In genomic region chr7:107516704-107517410, GRCm38 (mm10) we compare ENCODE assay signal across 7 mouse cellular contexts. TPM values are rescaled to one million over a fixed set of nuclear protein-coding genes. Genes with fewer than 3 reads are reported as not detected.
DNase-seq lines count a peak whose midpoint lies in the region; ATAC-seq lines count a peak whose summit lies in the region.

No protein-coding gene starts in this region.

- no peaks in the 10 kb centered on the region for H3K9me3 ChIP-seq in forebrain, embryonic 12.5 days
- H3K9me3 ChIP-seq in hindbrain, embryonic 13.5 days: no peaks in the 10 kb centered on the region
- no peaks in the 10 kb centered on the region for H3K9me3 ChIP-seq in midbrain, embryonic 15.5 days

- peak; percentile 82 for ATAC-seq in forebrain, embryonic 12.5 days (ENCODE audit: low FRiP score)
- peak; percentile 62 for ATAC-seq in hindbrain, embryonic 13.5 days (ENCODE audit: low FRiP score)
- ATAC-seq in midbrain, embryonic 15.5 days (replicated peaks): peak; percentile 45

- H3K9ac ChIP-seq in forebrain, embryonic 12.5 days: no peak overlapping the region
- H3K9ac ChIP-seq in hindbrain, embryonic 13.5 days: no peak overlapping the region
- H3K9ac ChIP-seq in midbrain, embryonic 15.5 days: no peak overlapping the region

- no peak overlapping the region for H3K27ac ChIP-seq in forebrain, embryonic 12.5 days
- H3K27ac ChIP-seq in hindbrain, embryonic 13.5 days: no peak overlapping the region
- no peak overlapping the region for H3K27ac ChIP-seq in midbrain, embryonic 15.5 days

- no peaks in the 10 kb centered on the region for H3K27me3 ChIP-seq in forebrain, embryonic 12.5 days
- H3K27me3 ChIP-seq in hindbrain, embryonic 13.5 days: no peaks in the 10 kb centered on the region
- H3K27me3 ChIP-seq in midbrain, embryonic 15.5 days (replicated peaks): no peaks in the 10 kb centered on the region

- H3K4me1 ChIP-seq in forebrain, embryonic 12.5 days: peaks cover 7% of the 10 kb centered on the region; the same call in 1 of the 2 replicates
- H3K4me1 ChIP-seq in hindbrain, embryonic 13.5 days (replicated peaks): peaks cover 10% of the 10 kb centered on the region; the same call in 1 of the 2 replicates
- 0 out of 2 replicates have a peak, but pooled peaks cover 6% of the 10 kb centered on the region for H3K4me1 ChIP-seq in midbrain, embryonic 15.5 days

- no peak overlapping the region for H3K4me2 ChIP-seq in forebrain, embryonic 12.5 days
- H3K4me2 ChIP-seq in hindbrain, embryonic 13.5 days: no peak overlapping the region
- no peak overlapping the region for H3K4me2 ChIP-seq in midbrain, embryonic 15.5 days

- DNase-seq in kidney, postnatal 14 days: peak; percentile 18
- no peak for DNase-seq in kidney, adult 18-20 months
- DNase-seq in testis, postnatal 14 days (ENCODE audit: low spot score): no peak
- DNase-seq in right cerebral cortex, postnatal 10 days (ENCODE audit: low spot score in 2 of 2): no peak

- H3K4me3 ChIP-seq in forebrain, embryonic 12.5 days (replicated peaks): no peak overlapping the region
- H3K4me3 ChIP-seq in hindbrain, embryonic 13.5 days: no peak overlapping the region
- no peak overlapping the region for H3K4me3 ChIP-seq in midbrain, embryonic 15.5 days

- 45% methylated on average over 8 of the region's 8 CpGs for WGBS in forebrain, embryonic 12.5 days
- 48% methylated on average over 8 of the region's 8 CpGs for WGBS in hindbrain, embryonic 13.5 days
- WGBS in midbrain, embryonic 15.5 days: 50% methylated on average over 8 of the region's 8 CpGs

- H3K36me3 ChIP-seq in forebrain, embryonic 12.5 days (replicated peaks): no peaks in the 10 kb centered on the region
- H3K36me3 ChIP-seq in hindbrain, embryonic 13.5 days: no peaks in the 10 kb centered on the region
- H3K36me3 ChIP-seq in midbrain, embryonic 15.5 days (replicated peaks): no peaks in the 10 kb centered on the region

RNA-seq across cellular contexts. Expression of gene Olfml1, which starts 50.4 kb away (rescaled TPM):
- 4.1 and 5.7 TPM in 2 replicates for polyA plus RNA-seq in forebrain, embryonic 12.5 days (2016; fragmentation: Nextera tagmentation; extraction: Ambion mirVana)
- 4.1 and 4.3 TPM in 2 replicates for polyA plus RNA-seq in hindbrain, embryonic 13.5 days (2015; fragmentation: Nextera tagmentation; extraction: Ambion mirVana)
- 3.1 and 4.6 TPM in 2 replicates for polyA plus RNA-seq in midbrain, embryonic 15.5 days (2015; fragmentation: Nextera tagmentation; extraction: Ambion mirVana)
